Mouse (Mus musculus): ENCODE data around the gene Nup50. TPM values are rescaled to one million over a fixed set of nuclear protein-coding genes. Genes with fewer than 3 reads are reported as not detected.

The Nup50 gene
- polyA plus RNA-seq, 1 experiment: 18.9 TPM

DNA sequence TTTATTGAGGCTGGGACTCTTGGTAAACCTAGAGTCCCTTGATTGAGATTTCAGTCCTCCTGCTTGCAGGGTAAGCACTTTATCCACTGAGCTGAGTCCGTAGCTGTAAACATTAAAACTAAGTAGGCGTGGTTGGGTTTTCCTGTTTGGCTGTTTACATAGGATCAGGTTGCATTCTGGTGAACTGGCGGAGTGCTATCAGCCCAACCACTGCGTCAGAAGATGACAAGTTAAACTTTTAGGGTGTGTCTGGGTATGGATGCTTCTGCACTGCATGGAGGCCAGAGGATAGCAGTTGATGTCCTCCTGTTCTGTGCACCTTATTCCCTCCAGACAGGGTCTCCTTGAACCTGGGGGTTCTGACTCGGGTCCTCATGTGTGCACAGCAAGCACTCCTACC, 9.1 kb downstream of the Nup50 start:
- no peak overlapping the region for H3K4me3 ChIP-seq (replicated peaks; ENCODE audit: insufficient read depth, low read depth, low read length)
- no peak for TF ChIP-seq POLR2A (IDR thresholded peaks at IDR 0.05; ENCODE audit: borderline replicate concordance, insufficient read depth, low read length)
- no peak for TF ChIP-seq CTCF (IDR thresholded peaks at IDR 0.05; ENCODE audit: borderline replicate concordance, insufficient read depth, low read depth, low read length)
- H3K27ac ChIP-seq (ENCODE audit: insufficient read depth, low read length): no peak overlapping the region
- H3K27me3 ChIP-seq (ENCODE audit: control insufficient read depth, insufficient read depth, low read length): no peaks in the 10 kb centered on the region
- H3K4me1 ChIP-seq (ENCODE audit: control insufficient read depth, insufficient read depth, low read length): no peaks in the 10 kb centered on the region; the same call in 1 of the 2 replicates
- DNase-seq: no peak
- 90% methylated on average over 5 of the region's 5 CpGs for WGBS

DNA sequence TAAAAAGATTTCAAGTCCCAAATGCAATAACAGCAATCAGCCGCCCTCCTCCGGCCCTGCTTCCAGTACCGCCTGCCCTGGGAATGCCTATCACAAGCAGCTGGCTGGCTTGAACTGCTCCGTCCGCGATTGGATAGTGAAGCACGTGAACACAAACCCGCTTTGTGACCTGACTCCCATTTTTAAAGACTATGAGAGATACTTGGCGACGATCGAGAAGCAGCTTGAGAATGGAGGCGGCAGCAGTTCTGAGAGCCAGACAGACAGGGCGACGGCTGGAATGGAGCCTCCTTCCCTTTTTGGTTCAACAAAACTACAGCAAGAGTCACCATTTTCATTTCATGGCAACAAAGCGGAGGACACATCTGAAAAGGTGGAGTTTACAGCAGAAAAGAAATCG, 11.7 kb downstream of the Nup50 start:
- Histone ChIP-seq H3K4me1 (ENCODE audit: control insufficient read depth, insufficient read depth, low read length) (no peaks in the 10 kb centered on the region; the same call in 1 of the 2 replicates), H3K4me3 (replicated peaks; ENCODE audit: insufficient read depth, low read depth, low read length) (no peak overlapping the region), H3K27me3 (ENCODE audit: control insufficient read depth, insufficient read depth, low read length) (no peaks in the 10 kb centered on the region), H3K27ac (ENCODE audit: insufficient read depth, low read length) (no peak overlapping the region)
- TF ChIP-seq POLR2A (IDR thresholded peaks at IDR 0.05; ENCODE audit: borderline replicate concordance, insufficient read depth, low read length) (no peak), CTCF (IDR thresholded peaks at IDR 0.05; ENCODE audit: borderline replicate concordance, insufficient read depth, low read depth, low read length) (no peak)
- 57% methylated on average over 16 of the region's 16 CpGs for WGBS
- DNase-seq: no peak

DNA sequence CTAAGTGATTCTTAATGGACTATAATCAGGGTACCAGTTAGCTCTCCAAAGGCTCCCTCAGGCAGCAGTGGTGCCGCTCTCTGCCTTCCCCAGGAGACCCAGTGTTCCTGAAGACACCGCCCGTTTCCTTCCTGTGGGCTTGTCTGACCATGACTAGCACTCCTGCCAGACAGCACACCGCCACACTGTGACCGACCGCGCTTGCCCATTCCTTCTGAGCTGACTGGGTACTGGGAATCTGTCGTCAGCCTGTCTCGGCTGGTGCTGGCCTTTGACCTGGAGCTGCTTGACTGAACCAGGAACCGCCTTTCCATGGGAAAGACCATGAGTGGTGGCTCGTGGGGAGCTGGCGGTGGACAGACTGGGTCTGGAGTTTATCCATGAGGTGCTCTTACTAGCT, 16.9 kb downstream of the Nup50 start:
- H3K27ac ChIP-seq (ENCODE audit: insufficient read depth, low read length): no peak overlapping the region
- no peaks in the 10 kb centered on the region for H3K27me3 ChIP-seq (ENCODE audit: control insufficient read depth, insufficient read depth, low read length)
- no peak for DNase-seq
- H3K4me3 ChIP-seq (replicated peaks; ENCODE audit: insufficient read depth, low read depth, low read length): no peak overlapping the region
- H3K4me1 ChIP-seq (ENCODE audit: control insufficient read depth, insufficient read depth, low read length): no peaks in the 10 kb centered on the region; the same call in 1 of the 2 replicates
- no peak for TF ChIP-seq POLR2A (IDR thresholded peaks at IDR 0.05; ENCODE audit: borderline replicate concordance, insufficient read depth, low read length)
- TF ChIP-seq CTCF (IDR thresholded peaks at IDR 0.05; ENCODE audit: borderline replicate concordance, insufficient read depth, low read depth, low read length): no peak
- 50% methylated on average over 12 of the region's 12 CpGs for whole genome bisulfite sequencing

DNA sequence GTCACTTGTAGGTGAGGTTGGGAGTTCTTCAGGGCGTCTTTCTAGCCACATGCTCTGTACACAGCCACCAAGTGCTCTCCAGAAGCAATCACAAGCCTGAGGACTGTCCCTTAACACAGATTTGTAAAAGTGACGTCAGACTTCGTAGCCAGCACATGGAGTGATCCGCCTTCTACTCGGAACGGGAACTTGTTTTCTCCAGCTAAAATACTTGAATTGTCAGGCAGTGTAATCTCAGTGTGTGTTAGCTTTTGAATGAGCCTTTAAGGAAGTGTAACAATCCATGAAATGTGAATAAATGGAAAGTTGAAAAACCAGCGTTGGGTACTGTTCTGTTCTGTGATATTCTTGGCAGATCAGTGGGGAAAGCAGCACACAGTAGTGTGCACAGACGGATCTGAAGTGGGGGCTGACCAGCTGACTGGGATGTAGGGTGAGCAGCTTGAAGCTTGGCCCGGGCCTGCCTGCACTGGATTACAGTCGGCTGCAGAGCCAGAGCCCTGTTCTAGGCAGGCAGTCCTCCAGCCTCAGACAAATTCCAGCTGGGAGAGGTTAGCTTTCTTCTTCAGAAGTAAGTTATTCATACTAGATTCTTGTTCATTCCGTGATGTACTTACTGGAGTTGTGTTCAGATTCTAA, 19.6 kb downstream of the Nup50 start:
- no peaks in the 10 kb centered on the region for H3K27me3 ChIP-seq (ENCODE audit: control insufficient read depth, insufficient read depth, low read length)
- no peak overlapping the region for H3K27ac ChIP-seq (ENCODE audit: insufficient read depth, low read length)
- DNase-seq: no peak
- 37% methylated on average over 11 of the region's 11 CpGs for WGBS
- no peaks in the 10 kb centered on the region; the same call in 1 of the 2 replicates for H3K4me1 ChIP-seq (ENCODE audit: control insufficient read depth, insufficient read depth, low read length)
- no peak overlapping the region for H3K4me3 ChIP-seq (replicated peaks; ENCODE audit: insufficient read depth, low read depth, low read length)
- TF ChIP-seq CTCF (IDR thresholded peaks at IDR 0.05; ENCODE audit: borderline replicate concordance, insufficient read depth, low read depth, low read length) (no peak), POLR2A (IDR thresholded peaks at IDR 0.05; ENCODE audit: borderline replicate concordance, insufficient read depth, low read length) (no peak)

DNA sequence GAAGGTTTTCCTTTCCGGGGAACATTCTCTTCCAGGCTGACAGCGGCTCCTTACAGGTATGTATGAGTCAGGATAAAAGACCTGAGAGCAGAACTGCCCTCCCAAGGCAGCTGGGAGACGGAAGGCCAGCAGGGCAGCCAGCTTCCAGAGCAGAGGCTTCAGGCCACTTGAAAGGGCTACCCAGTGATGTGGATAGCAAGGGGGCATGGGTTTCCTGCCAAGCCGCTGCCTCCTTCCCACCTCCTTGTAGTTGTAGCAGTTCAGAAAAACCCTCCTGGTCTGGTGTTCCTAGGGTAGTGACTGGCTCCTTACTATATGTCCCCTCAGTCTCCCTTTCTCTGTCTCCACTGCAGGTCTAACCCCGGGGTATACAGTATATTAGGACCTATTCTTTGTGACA, 21.1 kb downstream of the Nup50 start:
- WGBS: 86% methylated on average over 5 of the region's 5 CpGs
- no peak overlapping the region for H3K4me3 ChIP-seq (replicated peaks; ENCODE audit: insufficient read depth, low read depth, low read length)
- DNase-seq: no peak
- H3K27ac ChIP-seq (ENCODE audit: insufficient read depth, low read length): no peak overlapping the region
- H3K27me3 ChIP-seq (ENCODE audit: control insufficient read depth, insufficient read depth, low read length): no peaks in the 10 kb centered on the region
- no peaks in the 10 kb centered on the region; the same call in 1 of the 2 replicates for H3K4me1 ChIP-seq (ENCODE audit: control insufficient read depth, insufficient read depth, low read length)
- no peak for TF ChIP-seq POLR2A (IDR thresholded peaks at IDR 0.05; ENCODE audit: borderline replicate concordance, insufficient read depth, low read length)
- TF ChIP-seq CTCF (IDR thresholded peaks at IDR 0.05; ENCODE audit: borderline replicate concordance, insufficient read depth, low read depth, low read length): no peak

DNA sequence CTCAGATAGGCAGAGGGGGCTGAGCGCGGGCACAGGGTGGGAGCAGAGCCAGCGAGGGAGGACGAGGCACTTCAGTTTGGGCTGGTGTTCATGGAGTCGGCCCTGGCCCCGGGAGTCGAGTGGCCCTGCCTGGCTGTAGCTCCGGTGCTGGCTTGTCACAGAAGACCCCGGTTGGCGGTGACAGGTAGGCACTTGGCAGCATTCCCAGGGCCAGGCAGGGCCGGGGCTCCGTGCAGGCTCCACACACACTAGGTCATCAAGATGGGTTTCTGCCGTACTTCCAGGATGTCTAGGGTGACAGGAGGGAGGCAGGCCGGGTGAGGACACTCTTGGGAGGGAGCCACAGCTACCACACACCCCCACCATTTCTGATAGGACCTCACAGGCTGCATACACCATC, 25.8 kb downstream of the Nup50 start:
- H3K27ac ChIP-seq (ENCODE audit: insufficient read depth, low read length): no peak overlapping the region
- no peaks in the 10 kb centered on the region for H3K27me3 ChIP-seq (ENCODE audit: control insufficient read depth, insufficient read depth, low read length)
- WGBS: 47% methylated on average over 14 of the region's 14 CpGs
- DNase-seq: no peak
- no peak overlapping the region for H3K4me3 ChIP-seq (replicated peaks; ENCODE audit: insufficient read depth, low read depth, low read length)
- H3K4me1 ChIP-seq (ENCODE audit: control insufficient read depth, insufficient read depth, low read length): no peaks in the 10 kb centered on the region
- no peak for TF ChIP-seq CTCF (IDR thresholded peaks at IDR 0.05; ENCODE audit: borderline replicate concordance, insufficient read depth, low read depth, low read length)
- TF ChIP-seq POLR2A (IDR thresholded peaks at IDR 0.05; ENCODE audit: borderline replicate concordance, insufficient read depth, low read length): no peak

DNA sequence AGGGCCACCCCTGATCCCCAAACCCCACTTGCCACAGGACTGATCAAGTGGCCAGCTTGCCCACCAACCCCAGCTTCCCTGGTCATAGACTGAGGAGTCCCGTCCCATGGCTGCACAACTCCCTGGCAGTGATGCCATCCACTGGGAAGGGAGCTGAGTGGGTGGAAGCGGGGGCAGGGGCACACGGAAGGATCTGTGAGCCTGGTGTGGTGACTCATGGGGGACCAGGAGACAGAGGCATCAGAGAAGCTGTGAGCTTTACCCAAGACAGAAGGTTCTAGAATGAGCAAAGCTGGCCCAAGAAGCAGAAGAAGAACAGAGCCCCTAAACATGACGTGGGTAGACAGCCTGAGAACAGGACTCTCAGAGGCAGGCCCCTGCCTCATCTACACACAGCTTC, 26.8 kb downstream of the Nup50 start:
- H3K4me1 ChIP-seq (ENCODE audit: control insufficient read depth, insufficient read depth, low read length): no peaks in the 10 kb centered on the region
- TF ChIP-seq POLR2A (IDR thresholded peaks at IDR 0.05; ENCODE audit: borderline replicate concordance, insufficient read depth, low read length) (no peak), CTCF (IDR thresholded peaks at IDR 0.05; ENCODE audit: borderline replicate concordance, insufficient read depth, low read depth, low read length) (no peak)
- 58% methylated on average over 4 of the region's 4 CpGs for WGBS
- H3K4me3 ChIP-seq (replicated peaks; ENCODE audit: insufficient read depth, low read depth, low read length): no peak overlapping the region
- no peak for DNase-seq
- H3K27me3 ChIP-seq (ENCODE audit: control insufficient read depth, insufficient read depth, low read length): no peaks in the 10 kb centered on the region
- H3K27ac ChIP-seq (ENCODE audit: insufficient read depth, low read length): no peak overlapping the region

DNA sequence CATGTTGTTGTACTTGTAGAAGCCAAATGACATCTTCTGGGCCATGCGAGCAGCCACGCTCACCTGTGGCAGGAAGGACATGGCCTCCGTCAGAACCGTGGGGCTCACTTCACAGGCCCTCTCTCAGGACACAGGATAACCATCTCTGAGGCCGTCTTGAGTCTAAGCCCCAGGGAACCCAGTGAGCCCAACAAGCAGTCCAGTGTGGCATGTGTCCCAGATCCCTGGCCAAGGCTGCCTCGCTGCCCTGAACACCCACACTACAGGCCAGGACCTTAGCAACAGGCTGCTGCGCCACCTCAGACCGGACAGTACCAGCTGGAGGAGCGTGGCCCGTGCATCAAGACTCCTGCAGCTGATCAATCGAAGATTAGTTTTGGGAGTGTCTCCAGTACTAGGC, 30.0 kb downstream of the Nup50 start:
- 72% methylated on average over 11 of the region's 11 CpGs for WGBS

More for the DNA sequence above, 30.0 kb downstream of the Nup50 start:
- H3K4me3 ChIP-seq (replicated peaks; ENCODE audit: insufficient read depth, low read depth, low read length): no peak overlapping the region
- no peak overlapping the region for H3K27ac ChIP-seq (ENCODE audit: insufficient read depth, low read length)
- no peak for DNase-seq
- TF ChIP-seq CTCF (IDR thresholded peaks at IDR 0.05; ENCODE audit: borderline replicate concordance, insufficient read depth, low read depth, low read length) (no peak), POLR2A (IDR thresholded peaks at IDR 0.05; ENCODE audit: borderline replicate concordance, insufficient read depth, low read length) (no peak)
- peaks cover 10% of the 10 kb centered on the region for H3K4me1 ChIP-seq (ENCODE audit: control insufficient read depth, insufficient read depth, low read length)
- no peaks in the 10 kb centered on the region for H3K27me3 ChIP-seq (ENCODE audit: control insufficient read depth, insufficient read depth, low read length)
